Mouse (Mus musculus): Measurements from ENCODE around the gene Zfp410. TPM values are rescaled to one million over a fixed set of nuclear protein-coding genes. Genes with fewer than 3 reads are reported as not detected.
A peak's percentile ranks its signal among the peaks of the same experiment; 100 is the strongest.

Zfp410 gene
- total RNA-seq, 2 experiments from 2014 or later = 37.3 to 38.1 TPM

DNA sequence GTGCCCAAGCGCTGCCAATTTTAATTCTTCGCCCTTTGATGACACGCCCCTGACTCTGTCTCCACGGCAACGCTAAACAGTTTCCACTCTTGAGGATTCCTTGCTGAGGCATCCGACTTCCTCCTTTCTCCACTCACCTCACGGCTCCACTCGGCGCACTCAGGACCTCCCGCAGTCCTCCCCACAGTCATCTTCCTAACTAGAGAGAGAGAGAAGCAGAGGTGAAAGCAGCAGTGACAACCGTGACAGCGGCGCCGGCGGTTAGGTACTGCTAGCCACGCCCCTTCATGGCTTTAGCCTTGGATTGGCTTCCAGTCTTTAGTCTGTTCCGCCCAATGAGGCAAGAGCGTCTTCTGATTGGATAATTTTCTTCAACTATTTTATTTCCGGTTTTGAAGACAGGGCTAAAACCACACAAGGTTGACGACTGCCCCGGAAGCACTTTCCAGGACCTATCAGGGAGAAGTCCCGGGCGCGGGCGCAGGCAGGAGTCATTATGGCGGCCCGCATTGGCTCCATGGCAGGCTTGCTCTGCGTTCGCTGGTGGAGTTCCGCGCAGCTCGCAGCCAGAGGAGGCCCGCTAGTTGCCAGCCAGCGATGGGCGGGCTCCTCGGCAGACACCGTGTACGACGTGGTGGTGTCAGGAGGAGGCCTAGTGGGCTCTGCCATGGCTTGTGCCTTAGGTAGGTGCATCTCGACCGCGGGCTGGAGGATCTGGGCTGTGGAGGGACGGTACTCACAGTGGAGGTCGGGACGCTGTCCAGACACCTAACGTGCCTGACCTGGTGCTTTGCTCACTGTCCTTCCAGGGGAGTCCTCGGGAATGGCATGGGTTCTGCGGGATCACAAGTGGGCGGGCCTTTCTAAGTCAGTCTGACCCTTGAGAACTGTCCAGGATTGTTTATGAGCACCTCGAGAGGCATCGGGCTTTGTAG, 45.2 kb downstream of the Zfp410 start, which contains the start of the genes Coq6 and Fam161b:
Gene Coq6, plus strand, starts transcription at position 103 of the 935 bp plus-strand sequence.
Gene Fam161b, minus strand, starts transcription at position 279 of the 935 bp plus-strand sequence.
- DNase-seq = peak; percentile 94

DNA sequence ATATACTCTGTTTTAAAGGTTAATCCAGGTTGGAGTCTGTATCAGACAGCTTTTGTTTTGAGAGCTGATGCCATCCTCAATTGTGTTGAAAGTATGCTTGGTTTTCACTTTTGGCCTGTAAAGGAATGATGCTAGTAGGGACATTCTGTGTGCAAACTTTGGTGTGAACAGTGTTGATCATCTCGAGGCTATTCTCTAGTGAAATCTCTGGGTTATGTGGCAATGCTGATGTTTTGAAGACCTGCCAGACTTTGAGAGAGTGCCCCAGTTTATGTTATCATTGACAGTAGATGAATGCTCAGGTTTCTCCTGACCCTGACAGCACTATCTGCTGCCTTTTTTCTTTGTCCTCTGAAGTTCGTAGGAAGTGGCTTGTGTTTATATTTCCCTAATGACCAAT, 46.2 kb downstream of the Zfp410 start:
- DNase-seq = no peak

DNA sequence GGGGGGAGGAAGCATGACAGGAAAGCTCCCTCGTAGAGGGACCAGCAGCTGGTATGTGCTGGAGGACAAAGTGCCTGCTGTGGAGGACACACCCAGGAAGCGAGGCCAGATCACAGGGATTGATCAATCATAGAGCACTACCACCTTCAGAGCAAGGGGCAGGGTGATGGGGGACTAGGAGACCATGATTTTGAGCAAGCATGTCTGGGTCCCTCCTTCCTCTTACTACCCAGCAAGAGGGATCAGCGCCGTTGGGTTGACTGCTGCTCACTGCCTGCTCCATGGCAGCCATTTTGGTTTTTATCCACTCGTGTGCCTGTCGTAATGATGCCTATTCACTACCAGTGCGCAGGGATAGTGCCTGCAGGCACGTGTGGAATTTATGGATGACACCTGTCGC, 47.6 kb downstream of the Zfp410 start:
- no peak for DNase-seq

DNA sequence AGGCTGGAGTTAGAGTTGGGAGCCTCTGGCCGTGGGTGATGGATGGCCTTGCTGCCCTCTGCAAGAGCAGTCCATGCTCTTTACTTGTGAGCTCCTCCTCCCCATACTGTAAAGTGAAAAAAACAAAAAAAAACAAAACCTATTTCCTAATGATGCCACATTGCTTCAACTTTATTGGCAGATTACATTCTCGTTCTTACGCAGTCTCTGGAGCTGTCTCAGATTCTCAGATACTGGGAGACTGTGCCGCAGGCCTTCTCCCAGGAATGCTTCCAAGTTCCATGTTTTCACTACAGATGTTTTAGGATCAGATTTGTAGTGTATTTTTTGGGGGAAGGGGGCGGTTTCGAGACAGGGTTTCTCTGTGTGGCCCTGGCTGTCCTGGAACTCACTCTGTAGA, 48.5 kb downstream of the Zfp410 start:
- no peak for DNase-seq

DNA sequence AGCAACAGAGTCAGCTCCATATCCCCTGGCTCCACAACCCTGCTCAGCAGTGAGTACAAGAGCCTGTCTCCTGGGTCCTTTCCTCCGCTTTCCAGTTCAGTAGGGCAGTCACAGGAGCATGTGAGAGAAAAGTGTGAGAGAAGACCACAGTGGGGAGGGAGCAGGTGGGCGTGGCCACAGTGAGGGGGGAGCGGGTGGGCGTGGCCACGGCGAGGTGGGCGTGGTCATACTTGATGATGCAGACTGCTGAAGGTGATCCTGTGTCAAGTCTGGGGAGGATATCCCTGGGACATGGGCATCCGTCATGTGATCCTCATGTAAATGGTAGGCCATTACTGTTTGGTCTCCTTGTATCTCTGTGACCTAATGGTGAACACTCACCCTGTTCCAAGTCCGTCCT, 50.3 kb downstream of the Zfp410 start:
- no peak for DNase-seq

- DNase-seq = no peak
These were observed 55.0 kb downstream of the Zfp410 start for GRCm38 (mm10) chr12:84371647-84372046.

- DNase-seq = no peak
These were observed 57.3 kb downstream of the Zfp410 start for GRCm38 (mm10) chr12:84373831-84374481.

DNA sequence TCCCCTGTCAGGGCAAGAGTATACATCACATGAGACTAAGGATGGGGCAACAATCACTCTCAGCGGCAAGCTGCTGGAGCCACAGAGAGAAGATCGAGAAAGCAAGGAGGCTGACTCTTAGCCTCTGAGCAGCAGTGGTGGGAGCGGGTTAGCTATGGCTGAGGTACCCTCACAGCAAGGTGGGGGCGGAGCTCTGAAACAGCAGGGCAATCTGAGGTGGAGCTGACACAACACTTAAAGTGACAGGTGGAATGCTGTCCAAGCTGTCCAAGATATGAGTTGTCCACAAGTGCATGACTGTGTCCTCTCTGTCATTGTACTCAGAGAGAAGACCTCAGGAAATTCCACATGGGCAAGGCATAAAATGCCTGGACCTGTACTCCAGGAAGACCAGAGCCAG, 65.7 kb downstream of the Zfp410 start:
- peak; percentile 50 for DNase-seq

DNA sequence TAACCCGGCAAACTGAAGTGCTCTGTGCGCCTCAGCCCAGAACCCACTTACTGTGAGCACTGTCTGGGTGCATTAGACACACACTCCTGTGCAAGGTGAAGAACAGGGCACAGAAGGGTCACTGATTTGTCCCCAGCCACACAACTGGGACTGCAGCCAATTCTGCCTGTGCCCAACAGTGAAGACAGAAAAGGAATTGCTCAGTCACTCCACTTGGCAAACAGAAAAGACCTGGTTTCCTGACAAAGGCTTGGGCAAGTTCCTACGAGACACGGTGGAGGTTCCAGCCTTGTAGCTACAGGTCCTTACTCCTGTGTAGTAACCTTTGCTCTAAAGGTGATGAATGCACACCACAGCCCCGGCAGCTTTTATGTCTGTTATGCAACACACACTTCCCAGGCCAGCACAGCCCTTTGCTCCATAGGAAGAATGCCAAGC, 68.0 kb downstream of the Zfp410 start:
- peak; percentile 80 for DNase-seq

DNA sequence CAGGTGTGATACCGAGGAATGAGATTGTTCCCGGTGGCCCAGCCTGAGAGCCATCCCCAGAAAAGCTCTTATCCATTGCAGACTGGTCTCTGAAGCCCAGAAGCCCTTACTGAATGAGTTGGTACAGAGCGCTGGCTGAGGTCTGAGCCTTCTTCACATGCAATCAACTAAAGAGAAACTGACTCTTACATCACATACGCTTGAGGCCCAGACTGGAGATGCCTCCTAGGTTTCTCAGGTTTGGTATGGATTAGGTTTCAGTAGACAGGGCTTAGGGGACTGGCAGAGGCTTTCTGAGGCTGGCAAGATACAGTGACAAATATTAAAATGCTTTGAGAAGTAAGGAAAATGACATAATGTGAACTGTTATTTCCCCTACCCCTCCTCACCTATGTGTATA, 68.8 kb downstream of the Zfp410 start:
- no peak for DNase-seq

DNA sequence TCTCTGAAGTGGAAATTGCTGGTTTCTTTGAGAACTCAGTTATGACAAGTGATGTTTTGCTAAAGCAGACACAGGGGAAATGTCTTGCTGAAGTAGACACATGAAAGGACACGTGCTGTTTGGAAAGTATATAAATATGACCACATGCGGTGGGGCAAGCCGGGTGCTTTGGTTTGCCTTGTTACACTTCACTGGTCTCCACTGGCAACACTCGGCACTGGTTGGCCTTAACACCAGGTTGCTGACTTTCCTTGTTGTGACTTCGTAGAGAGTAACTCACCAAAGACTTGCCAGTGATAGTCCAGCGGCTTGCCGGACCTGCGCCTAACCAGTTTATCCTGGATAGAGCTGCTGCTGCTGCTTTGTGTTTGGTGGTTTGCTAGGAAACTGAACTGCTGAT, 71.4 kb downstream of the Zfp410 start:
- no peak for DNase-seq

DNA sequence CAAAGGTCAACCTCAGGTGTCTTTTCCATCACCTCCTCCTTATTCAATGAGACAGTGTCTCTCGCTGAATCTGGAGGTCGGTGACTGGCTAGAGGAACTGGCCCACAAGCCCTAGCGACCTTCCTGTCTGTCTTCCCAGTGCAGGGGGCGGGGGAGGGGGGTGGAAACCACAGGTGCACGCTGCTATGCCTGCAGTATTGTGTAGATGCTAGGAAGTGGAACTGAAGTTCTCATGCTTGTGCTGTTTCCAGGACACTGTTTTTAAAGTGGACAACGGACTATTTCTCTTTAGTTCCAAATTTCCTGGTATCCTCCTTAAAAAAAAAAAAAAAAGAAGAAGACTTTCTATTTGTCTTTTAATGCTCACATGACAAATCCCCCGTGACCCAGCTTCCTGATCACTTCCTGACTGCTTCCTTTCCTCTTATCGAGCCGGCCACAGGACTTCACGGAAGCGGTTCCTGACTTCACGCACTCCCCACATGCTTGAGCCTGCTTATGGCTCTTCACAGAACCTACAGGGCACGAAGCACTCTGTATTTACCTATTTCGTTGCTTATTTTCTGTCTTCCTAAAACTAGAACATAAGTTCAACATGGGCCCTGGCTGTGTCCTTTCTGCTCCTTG, 72.2 kb downstream of the Zfp410 start:
- no peak for DNase-seq

DNA sequence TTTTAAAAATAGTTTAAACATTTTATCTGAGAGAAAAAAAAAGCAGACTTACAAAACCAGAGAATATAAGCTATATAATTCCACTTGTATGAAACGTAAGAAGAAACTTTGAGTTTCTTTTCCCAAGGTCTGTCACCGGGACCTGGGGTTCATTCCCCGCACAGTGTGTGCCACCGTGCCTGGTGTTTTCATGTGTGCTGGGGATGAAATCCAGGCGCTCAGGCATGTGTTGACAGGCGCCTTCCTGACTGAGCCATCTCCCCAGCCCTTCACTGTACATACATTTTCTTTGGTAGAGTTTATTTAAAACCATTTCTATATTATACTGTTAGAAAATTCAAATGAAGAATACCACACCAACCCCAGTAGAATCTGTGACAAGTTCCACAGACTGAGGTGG, 73.7 kb downstream of the Zfp410 start:
- DNase-seq = peak; percentile 52

GRCm38 (mm10) chr12:84392681-84393080, 76.0 kb downstream of the Zfp410 start:
- no peak for DNase-seq

Other genes starting within 250 kb of the Zfp410 start
- under 1 TPM in 1 of 2 experiments, not detected in 1; 0.21 TPM for gene Acot5, start 247.5 kb upstream of the Zfp410 start, total RNA-seq (2021)
- 1 to 10 TPM; 2.9 to 3.4 TPM for gene Acot6, start 216.2 kb upstream of the Zfp410 start, total RNA-seq (2021)
- 10 to 100 TPM in 1 of 2 experiments, 1 to 10 TPM in 1; 9.2 to 12.3 TPM for gene Dnal1, start 202.5 kb upstream of the Zfp410 start, total RNA-seq (2021)
- gene Pnma1, start 168.4 kb upstream of the Zfp410 start, total RNA-seq (2021) = under 1 TPM; 0.54 to 0.62 TPM
- gene Elmsan1, start 98.0 kb upstream of the Zfp410 start, total RNA-seq (2021) = 10 to 100 TPM; 18.5 to 18.6 TPM
- gene Ptgr2, start 31.6 kb upstream of the Zfp410 start, total RNA-seq (2021) = 100 to 1,000 TPM; 127 to 132 TPM
- 10 to 100 TPM; 91.6 to 94.9 TPM for gene Coq6, start 44.8 kb downstream of the Zfp410 start, total RNA-seq (2021)
- 1 to 10 TPM; 4.0 to 4.3 TPM for gene Fam161b, start 45.0 kb downstream of the Zfp410 start, total RNA-seq (2021)
- 10 to 100 TPM; 45.8 to 46.0 TPM for gene Entpd5, start 92.2 kb downstream of the Zfp410 start, total RNA-seq (2021)
- gene Bbof1, start 92.2 kb downstream of the Zfp410 start, total RNA-seq (2021) = 1 to 10 TPM; 2.5 to 3.0 TPM
- gene Rnf113a2, start 100.3 kb downstream of the Zfp410 start, total RNA-seq (2021) = 10 to 100 TPM; 11.3 to 13.5 TPM
- 10 to 100 TPM; 44.4 to 46.2 TPM for gene Aldh6a1, start 134.2 kb downstream of the Zfp410 start, total RNA-seq (2021)
- gene Lin52, start 134.6 kb downstream of the Zfp410 start, total RNA-seq (2021) = 1 to 10 TPM; 7.2 to 7.9 TPM

Data from heart, postnatal 4 days (tissue).